Mouse (Mus musculus): ENCODE results near the gene Dnah1. TPM values are rescaled to one million over a fixed set of nuclear protein-coding genes. Genes with fewer than 3 reads are reported as not detected.

Dnah1 gene
- 0.10 and 0.23 TPM in 2 replicates for total RNA-seq (2017)

DNA sequence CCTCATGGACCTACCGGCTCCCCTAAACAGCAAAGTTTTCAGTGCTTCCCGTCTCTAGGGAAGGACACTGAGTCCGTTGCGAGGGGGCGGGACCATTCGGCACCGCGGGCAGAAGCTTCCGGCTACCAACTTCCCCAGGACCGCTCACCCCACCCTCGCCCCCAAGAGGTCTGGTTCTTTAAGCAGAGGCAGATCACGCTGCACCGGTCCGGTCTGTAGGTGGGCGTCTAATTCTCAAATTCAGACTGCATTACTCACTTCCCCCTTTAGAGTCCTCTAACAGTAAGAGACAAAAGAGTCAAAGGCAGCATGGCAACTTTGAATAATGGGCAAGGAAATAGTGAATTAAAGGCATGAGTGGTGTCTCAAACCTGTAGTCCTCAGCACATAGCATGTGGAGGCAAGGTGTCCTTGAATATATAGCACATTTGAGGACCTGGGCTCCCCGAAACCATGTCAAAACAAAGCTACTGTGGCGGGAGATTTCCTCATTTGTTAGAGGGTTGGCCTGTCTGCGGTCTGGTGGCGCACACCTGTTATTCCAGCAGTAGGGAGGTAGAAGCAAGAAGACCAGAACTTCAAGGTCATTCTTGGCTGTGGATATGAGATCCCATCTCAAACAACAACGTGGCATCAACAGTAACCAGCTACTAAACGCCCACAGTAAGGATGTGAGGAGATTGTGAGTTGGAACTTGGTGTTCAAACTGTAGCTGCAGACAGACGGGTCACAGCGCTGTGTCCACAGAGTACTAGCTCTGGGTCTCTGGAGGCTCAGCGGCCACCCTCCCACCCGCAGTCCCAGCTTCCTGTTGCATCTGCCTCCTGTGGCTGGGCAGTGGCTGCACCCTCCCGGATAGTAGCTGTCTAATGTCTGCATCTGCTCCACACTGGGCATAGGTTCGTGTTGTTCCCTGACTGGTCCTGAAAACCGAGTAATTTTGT lies at the start of gene Dnah1:
Gene Dnah1, minus strand, starts transcription at position 48 of the 944 bp plus-strand sequence.
- peak; percentile 81 for ATAC-seq (replicated peaks; ENCODE audit: low read depth, poor library complexity, severe bottlenecking)

DNA sequence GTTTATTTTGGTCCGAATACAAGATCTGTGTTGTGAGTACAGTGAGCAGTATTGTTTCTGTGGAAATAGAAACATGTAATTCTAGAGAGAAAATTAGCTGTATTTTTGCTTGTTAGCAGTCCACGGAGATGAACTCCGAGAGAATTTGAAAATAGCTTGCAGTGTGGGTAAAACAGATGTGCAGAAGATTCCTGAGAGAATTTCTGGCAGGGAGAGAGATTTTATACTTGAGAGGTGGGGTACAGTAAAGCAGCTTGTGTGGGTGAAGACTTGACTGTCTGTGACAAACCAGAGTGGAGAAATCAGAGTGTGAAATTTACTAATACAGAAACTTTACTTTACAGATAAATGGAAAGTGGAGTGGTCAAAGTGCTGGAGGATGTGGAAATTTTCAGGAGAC lies 45.7 kb upstream of the Dnah1 start:
- ATAC-seq (replicated peaks; ENCODE audit: low read depth, poor library complexity, severe bottlenecking), result no peak

DNA sequence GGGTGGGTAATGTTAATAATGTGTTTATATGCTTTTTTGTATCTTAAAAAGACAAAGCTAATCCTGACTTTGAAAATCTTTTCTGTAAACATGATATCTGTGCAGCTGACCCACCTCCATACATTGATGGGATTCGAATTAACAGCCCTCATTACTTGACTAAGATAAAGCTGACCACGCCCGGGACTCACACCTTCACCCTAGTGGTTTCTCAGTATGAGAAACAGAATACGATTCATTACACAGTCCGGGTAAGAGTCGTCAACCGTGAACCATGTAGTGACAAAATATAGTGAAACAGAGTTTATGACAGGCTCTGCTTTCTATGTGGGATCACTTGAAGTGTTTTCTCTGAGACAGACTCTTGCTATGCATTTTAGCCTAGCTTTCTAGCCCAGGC lies 44.3 kb upstream of the Dnah1 start:
- no peak for ATAC-seq (replicated peaks; ENCODE audit: low read depth, poor library complexity, severe bottlenecking)

DNA sequence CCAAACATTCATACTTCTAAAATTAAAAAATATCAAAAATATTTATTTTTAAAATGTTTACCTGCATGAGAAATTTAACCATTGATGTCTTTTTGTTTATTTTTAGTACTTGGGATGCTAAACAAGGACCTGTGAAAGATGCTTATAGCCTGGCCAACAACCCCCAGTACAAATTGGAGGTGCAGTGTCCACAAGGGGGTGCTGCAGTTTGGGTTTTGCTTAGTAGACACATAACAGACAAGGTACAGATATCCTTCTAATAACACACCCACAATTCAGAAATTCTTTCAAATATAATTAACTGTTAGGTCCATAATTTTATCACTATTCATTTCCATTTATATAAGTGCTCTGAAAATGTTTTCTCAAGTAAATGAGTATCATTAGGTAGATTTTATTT lies 41.7 kb upstream of the Dnah1 start:
- ATAC-seq (replicated peaks; ENCODE audit: low read depth, poor library complexity, severe bottlenecking), result peak; percentile 63; the same call in 1 of the 2 replicates

DNA sequence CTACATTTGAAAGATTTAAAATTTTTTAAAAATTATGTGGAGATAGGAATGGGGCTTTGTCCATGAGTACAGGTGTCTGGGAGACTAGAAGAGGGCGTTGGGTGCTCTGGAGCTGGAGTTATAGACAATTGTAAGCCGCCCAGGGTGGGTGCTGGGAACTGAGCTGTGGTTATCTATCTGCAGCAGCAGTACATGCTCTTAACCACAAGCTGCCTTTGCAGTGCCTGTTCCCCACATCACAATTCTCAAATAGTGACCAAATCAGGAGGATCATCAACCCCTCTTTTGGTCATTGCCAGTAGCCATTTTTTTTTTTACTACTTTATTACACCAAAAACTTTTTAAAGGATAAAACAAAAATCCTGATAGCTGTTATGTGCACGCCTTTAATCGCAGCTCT lies 40.9 kb upstream of the Dnah1 start:
- ATAC-seq (replicated peaks; ENCODE audit: low read depth, poor library complexity, severe bottlenecking), result 0 out of 2 replicates have a peak, but pooled peaks have one; percentile 47

DNA sequence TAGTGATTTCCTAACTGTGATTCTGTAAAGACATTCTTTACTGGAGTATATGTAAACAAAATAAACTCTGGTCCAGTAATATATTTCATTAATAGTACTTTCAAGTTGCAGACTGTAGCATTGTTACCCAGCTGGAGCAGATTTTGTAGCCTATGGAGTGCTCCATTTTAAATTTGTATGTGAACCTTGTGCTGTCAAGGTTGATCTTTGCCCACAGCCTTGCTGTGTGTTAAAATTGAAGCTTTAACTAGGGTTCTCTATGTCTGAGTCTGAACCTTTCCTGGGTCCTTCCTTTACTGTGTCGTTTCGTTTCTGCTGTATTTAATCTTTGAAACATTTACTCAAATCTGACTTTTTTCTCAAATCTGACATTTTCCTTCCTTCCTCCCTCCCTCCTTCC lies 38.5 kb upstream of the Dnah1 start:
- ATAC-seq (replicated peaks; ENCODE audit: low read depth, poor library complexity, severe bottlenecking), result no peak

DNA sequence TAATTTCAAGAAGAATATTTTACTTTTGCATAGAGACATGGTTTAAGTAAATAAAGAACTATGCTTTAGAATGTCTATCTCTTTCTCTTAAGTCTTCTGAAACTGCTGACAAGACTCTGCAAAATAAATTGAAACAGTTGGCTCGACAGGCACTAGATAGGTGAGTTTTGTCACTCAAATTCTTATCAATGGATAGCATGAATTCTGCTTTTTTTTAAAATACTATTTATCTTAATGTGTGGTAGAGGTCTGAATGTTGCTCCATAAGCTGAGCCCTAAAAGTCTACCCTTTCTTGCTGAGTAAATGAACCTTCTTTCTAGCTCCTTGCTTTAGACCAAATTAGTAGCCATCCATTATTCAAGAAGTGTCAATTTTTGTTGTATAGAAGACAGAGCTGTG lies 21.7 kb upstream of the Dnah1 start:
- no peak for ATAC-seq (replicated peaks; ENCODE audit: low read depth, poor library complexity, severe bottlenecking)

DNA sequence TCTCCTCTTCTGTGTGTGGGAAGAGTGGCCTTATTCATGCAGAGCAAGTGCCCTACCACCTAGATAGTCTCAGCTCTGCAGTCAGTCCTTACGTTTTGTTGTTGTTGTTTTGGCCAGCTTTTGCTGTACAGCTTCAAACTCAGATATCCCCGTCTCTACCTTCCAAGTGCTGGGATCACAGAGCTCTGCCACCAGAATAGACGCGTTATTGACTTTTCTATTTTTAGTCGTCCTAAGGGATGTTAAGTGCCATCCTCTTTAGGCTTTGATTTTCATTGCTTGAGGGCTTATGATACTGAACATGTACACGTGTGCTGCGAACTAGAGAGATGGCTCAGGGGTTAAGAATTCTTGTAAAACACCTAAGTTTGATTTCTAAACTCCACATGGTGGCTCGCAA lies 19.5 kb upstream of the Dnah1 start:
- ATAC-seq (replicated peaks; ENCODE audit: low read depth, poor library complexity, severe bottlenecking), result no peak

DNA sequence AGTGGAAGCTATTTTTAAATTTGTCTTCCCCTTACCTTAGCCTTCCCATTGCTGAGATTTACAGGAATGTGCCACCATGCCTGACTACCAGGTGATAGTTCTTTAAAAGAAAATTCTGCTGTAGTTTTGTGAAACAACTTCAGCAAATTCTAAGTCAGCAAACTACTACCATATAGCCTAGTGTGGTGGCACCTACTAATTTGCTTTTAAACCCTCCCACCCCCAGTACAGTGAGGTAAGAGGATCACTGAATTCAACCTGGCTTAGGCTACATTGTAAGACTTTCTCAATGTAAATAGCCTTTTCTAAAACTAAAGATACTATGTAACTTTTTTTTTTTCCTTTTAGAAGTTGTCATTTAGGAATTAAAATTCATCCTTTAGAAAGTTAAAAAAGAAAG lies 14.3 kb upstream of the Dnah1 start:
- ATAC-seq (replicated peaks; ENCODE audit: low read depth, poor library complexity, severe bottlenecking), result no peak

DNA sequence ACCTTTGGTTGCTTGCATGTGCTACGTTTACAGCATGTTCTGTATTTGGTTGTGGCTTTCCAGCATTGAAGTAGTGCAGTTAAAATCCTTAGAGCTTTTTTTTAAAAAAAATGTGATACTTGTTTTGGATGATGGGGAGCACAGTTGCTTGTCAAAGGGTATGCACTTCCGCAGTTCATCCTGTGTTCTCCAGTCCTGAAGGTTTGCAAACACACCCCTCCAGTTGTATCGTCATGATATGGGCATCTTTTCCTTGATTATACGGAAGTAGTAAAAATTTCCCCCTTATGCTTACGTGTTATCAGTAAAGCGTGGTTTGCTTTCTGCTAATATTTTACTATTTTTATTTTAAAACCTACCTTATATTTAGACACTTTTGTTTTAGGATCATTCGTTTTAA lies 13.7 kb upstream of the Dnah1 start:
- ATAC-seq (replicated peaks; ENCODE audit: low read depth, poor library complexity, severe bottlenecking), result peak; percentile 45

DNA sequence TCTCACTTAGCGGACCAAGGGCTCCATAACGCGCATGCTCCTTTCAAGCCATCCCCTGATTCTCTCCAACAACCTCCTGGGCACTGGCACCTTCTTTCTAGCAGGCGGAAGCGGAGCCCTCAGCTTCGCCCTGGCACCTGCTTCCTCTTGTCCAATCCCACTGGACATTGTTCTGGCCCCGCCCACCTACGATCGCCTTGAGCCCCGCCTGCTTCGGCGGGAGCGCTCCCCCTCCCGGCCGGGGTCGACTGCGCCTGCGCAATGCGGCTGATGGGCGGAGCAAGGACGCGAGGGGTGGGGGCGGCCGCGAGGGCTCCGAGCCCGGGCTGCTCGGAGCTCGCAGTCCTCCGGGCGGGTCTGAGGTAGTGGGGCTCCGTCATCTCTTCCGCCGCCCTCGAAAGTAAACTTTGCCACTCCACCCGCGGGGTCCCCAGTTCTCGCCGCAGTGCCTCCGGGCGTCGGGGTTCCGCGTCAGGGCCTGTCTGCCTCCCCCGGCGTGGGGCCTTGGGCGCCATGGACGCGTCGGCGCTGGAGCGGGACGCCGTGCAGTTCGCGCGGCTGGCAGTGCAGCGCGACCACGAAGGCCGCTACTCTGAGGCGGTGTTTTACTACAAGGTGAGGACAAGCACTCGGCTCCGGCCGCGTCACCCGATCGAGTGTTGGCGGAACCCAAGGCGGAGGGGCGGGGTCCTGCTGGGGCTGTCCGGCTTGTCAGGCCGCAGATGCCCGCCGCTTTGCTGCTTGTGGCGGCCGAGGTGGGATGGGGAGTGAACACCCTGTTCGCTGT lies 12.9 kb upstream of the Dnah1 start, which contains the start of gene Capn7:
Gene Capn7, plus strand, starts transcription at position 270 of the 787 bp plus-strand sequence.
- ATAC-seq (replicated peaks; ENCODE audit: low read depth, poor library complexity, severe bottlenecking), result peak; percentile 95

DNA sequence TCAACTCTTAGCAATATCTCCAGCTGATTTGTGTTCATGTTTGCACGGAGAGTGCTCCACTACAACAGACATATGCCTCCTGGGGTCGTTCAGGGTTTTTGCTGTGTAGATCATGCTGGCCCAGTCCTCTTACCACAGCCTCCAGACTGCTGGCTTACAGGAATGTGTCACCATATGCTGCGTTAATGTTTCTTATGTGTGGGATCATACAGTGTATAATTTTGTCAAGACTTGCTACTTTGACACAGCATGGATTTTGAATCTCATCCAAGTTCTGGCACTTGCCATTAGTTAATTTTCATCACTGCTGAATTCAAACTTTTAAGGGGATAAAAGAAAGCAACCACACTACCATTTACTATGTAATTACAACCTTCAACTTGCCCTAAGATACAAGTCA lies 12.1 kb upstream of the Dnah1 start:
- ATAC-seq (replicated peaks; ENCODE audit: low read depth, poor library complexity, severe bottlenecking), result no peak

DNA sequence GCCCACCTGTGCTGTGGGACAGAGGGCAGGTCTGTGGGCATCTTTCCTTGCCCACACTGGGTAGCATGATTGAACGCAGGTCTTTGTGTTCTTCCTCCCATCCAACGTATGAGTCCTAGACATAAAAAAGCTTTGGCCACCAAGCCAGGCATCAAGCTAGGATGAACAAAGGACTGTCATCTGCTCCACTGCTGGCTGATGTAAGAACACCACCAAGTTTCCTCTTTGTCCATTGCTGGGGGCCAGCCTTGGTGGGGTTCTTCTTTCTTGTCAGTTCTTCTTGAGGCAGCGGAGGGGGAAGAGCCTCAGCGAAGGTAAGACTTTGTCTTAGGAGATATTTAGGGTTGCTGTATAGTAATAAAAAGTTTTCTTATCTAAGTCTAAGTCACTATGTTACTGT lies 7.3 kb upstream of the Dnah1 start:
- ATAC-seq (replicated peaks; ENCODE audit: low read depth, poor library complexity, severe bottlenecking), result no peak

DNA sequence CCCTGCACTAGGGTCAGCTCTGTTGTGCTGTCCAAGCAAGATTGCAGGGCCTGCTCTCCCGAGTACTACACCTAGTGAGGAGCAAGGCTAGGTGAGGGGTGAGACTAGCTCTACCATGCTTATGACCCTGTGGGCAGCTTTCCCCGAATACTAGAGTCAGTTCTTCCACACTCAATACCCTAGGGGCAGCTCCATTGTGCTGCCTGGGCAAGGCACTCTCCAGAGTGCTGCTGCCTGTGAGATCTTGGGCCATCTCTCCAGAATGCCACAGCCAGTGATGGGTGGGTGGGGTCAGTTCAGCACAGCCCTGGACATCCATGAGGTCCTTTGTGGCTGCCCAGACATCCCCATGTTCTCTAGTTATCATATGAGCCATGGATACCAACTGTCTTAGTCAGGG lies 6.0 kb upstream of the Dnah1 start:
- ATAC-seq (replicated peaks; ENCODE audit: low read depth, poor library complexity, severe bottlenecking), result no peak

DNA sequence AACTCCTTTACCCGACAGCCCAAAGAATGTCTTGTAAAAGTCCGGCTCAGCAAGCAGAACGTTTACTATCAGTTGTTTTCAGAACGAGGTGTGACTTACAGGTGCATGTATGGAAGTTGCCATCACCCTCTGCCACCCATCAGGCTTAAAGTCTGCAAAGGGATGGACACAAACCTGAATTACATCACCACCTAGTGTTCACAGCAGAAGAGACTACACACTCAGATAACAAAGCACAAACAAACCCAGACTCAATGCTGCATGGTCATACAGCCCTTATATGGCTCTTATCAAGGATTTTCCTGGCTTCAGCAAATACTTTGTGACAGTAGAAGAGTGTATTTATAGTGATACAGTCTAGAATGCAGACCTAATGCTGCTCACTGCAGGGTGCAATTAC lies 4.0 kb upstream of the Dnah1 start:
- ATAC-seq (replicated peaks; ENCODE audit: low read depth, poor library complexity, severe bottlenecking), result no peak

DNA sequence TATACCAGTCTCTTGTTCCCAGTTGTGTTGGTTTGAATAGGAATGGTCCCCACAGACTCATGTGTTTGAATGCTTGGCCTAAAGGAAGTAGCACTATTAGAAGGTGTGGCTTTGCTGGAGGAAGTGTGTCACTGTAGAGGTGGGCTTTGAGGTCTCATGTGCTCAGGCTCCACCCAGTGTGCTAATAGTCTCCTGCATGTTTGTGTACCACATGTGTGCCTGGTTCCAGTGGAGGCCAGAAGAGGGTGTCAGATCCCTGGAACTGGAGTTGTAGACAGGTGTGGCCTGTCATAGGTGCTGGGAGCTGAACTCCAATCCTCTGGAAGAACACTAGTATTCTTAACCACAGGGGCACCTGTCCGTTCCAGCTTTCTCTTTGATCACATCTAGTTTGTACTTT lies 3.5 kb upstream of the Dnah1 start:
- no peak for ATAC-seq (replicated peaks; ENCODE audit: low read depth, poor library complexity, severe bottlenecking)

DNA sequence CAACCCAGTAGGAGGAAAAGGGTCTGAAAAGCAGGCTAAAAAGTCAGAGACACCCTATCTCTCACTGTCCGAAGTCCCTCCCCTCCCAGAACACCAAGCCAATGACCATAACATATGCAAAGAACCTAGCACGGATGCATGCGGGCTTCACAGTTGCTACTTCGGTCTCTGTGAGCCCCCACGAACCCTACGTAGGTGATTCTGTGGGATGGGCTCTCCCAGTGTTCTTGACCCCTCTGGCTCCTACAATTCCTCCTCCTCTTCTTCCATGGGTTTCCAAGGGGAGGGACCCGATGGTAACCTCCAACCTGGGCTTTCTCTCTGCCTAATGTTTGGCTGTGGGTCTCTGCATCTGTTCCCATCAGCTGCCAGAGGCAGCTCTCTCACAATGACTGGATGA lies 3.1 kb upstream of the Dnah1 start:
- ATAC-seq (replicated peaks; ENCODE audit: low read depth, poor library complexity, severe bottlenecking), result no peak

DNA sequence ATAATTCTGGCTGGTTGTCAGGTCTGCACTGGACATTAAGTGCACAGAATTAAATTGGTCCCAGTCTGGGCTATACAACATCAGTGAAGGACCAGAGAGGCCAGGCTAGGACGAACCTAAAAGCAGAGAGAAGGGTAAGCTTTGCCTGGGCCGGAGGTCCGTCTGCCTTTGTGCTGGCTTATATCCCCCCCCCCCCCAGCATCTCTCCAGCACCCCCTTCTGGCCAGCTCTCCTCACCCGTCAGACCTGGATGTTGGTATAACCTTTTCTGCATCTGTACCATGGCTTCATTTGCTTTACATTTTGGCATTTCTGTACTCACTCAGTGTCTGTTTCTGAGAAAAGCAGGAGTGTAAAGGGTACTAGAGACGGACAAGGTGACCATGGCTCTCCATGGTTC lies 1.9 kb upstream of the Dnah1 start:
- ATAC-seq (replicated peaks; ENCODE audit: low read depth, poor library complexity, severe bottlenecking), result no peak

DNA sequence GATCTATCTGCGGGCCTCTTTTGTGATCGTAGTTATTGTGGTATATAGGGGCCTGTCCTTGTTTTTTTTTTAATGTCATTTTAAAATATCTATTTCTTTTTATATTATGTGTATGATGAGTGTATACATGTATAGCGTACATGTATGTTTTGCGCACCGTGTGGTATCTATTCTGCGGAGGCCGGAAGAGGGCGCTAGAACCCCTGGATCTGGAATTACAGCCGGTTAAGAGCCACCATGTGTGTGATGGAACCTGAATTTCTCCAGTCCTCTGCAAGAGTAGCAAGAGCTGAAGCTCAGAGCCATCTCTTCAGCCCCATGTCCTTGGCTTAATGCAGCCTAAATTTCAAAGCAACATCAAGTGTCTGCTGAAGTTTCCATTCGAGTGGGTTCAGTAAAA lies 1.2 kb upstream of the Dnah1 start:
- no peak for ATAC-seq (replicated peaks; ENCODE audit: low read depth, poor library complexity, severe bottlenecking)

DNA sequence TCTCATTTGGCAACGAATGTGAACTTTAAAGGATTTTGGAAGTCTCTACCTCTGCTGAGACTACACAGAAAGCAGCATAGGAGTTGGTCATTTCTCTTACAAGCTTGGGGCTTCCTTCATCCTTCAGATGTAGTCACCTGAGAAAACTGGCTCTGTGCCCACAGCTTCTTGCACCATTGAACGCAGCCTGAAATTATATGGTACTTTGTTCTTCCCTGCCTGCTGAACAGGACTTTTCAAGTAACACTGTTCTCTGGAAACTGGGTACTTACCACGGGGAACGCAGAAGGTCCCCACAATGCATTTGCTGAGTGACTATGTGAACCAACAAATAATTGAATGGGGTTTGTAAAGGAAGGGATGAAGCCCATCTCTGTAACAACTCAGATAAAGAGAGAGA lies 507 bp downstream of the Dnah1 start:
- ATAC-seq (replicated peaks; ENCODE audit: low read depth, poor library complexity, severe bottlenecking), result no peak

DNA sequence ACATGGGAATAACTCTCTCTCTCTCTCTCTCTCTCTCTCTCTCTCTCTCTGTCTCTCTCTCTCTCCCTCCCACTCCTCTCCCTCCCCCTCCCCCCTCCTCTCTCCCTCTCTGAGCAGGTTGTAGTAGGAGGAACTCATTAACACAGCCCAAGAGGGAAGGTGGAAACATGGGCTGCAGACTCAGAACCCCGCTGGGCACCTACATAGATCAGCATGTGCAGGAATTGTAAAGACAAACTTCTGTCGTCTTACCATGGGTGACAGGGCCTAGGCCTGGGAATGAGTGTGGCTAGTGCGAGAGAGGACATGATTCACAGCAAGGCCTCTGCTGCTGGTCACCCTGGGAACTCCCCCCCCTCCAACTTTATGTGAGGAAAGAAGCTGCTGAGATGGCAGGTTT lies 1.5 kb downstream of the Dnah1 start:
- ATAC-seq (replicated peaks; ENCODE audit: low read depth, poor library complexity, severe bottlenecking), result no peak

All from common myeloid progenitor, adult 5-6 weeks (primary cell).